Mouse (Mus musculus) small intestine, adult 2 months (tissue): ENCODE measurements around the gene Hectd2.

Experiments used
- CTCF ChIP-seq: fragments of 200-500 bp; IDR thresholded peaks from 2 replicates; pipeline ENCODE4 v1.5.1; 2012; ENCODE audit warnings: low read depth, mild to moderate bottlenecking, control low read depth, inconsistent platforms, low read length, moderate library complexity, mixed read lengths; ENCODE audit not compliant: insufficient replicate concordance, insufficient read length; ENCODE audit errors: extremely low read depth
- POLR2A ChIP-seq: fragments of 200-500 bp; IDR thresholded peaks from 2 replicates; pipeline ENCODE4 v1.6.1; 2012; ENCODE audit warnings: low read depth, mild to moderate bottlenecking, control low read depth, inconsistent platforms, low read length, moderate library complexity

DNA sequence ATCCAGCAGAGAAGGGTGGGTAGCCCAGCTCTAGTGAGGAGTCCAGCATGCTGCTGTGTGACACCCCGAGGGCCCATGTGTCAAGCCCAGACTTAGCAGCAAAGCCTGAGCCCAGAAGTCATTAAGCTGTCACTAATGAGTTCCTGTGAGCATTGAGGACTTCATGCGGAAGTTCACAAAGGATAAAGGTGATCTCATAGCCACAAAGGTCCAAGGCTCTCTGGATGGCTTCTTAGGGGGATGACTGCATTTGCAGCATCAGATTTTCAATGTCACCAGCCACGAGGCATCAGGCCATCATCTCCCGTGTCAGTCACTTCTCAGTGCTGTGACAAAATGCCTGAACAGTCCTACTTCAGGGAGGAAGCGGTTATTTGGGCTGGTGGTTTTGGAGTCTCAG lies 75.9 kb downstream of the Hectd2 start:
- TF ChIP-seq POLR2A (no peak), CTCF (no peak)
